Mouse (Mus musculus): ENCODE results near the gene Sfxn3. TPM values are rescaled to one million over a fixed set of nuclear protein-coding genes. Genes with fewer than 3 reads are reported as not detected.

Sfxn3 gene
- polyA plus RNA-seq (2016; fragmentation: Nextera tagmentation; extraction: Ambion mirVana) = 4.1 TPM in 2 replicates

DNA sequence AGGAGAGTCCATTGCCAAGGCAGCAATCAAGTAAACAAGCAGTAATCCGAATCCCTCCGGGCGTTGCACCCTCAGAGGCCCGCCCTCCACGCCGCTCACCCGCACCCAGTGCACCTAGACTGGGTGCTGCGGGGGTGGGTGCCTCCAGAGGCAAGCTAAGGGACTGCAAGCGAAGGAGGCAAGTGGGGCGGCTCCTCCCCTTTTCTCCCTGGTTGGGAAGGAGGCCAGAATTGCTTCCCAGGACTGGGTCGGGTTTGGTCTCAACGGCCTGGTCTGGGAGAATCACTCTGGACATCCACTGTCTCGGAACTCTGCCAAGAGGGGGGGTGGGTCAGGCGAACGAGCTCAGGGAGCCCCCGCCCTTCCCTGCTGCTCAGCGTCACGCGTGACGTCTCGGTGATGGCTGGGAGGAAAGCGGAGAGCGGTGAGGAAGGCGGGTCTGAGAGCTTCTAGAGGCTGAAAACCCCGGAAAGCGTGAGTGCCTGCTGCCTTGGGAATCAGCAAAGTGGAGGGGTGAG, at the start of gene Sfxn3:
Sfxn3 (plus strand) TSS at position 87 of the 518 bp plus-strand sequence.
- Histone ChIP-seq H3K9me3 (replicated peaks) (no peaks in the 10 kb centered on the region), H3K9ac (peak within 1 kb of the TSS; percentile 43), H3K4me2 (peak within 1 kb of the TSS; percentile 85), H3K27me3 (replicated peaks) (peaks cover 66% of the 10 kb centered on the region), H3K27ac (peak within 1 kb of the TSS; percentile 55), H3K4me1 (peaks cover 31% of the 10 kb centered on the region), H3K4me3 (peak within 1 kb of the TSS; percentile 57), H3K36me3 (0 out of 2 replicates have a peak, but pooled peaks cover 2% of the 10 kb centered on the region)
- 1% methylated on average over 26 of the region's 26 CpGs for WGBS (ENCODE audit: insufficient replicate concordance)
- ATAC-seq = peak; percentile 83

DNA sequence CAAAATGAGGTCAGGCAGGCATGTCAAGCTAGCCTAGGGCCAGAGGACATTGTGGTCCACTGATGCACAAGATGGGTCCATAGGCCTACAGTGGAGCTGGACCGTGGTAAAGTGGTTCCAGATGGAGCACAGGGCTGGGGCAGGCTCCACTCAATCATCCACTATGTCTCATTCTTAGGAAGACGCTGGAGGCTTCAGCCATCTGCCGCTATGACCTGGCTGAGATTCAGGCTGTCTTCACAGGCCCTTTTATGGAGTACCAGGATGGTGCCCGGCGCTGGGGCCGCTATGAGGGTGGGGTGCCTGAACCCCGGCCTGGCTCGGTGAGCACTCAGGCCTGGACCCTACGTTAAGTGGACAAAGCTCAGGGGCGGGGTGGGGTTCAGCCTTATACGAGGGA, 49.5 kb upstream of the Sfxn3 start:
- Histone ChIP-seq H3K4me2 (no peak overlapping the region), H3K9me3 (replicated peaks) (no peaks in the 10 kb centered on the region), H3K27me3 (replicated peaks) (no peaks in the 10 kb centered on the region), H3K4me3 (no peak overlapping the region), H3K36me3 (peaks cover 40% of the 10 kb centered on the region), H3K27ac (no peak overlapping the region), H3K4me1 (peaks cover 16% of the 10 kb centered on the region), H3K9ac (no peak overlapping the region)
- ATAC-seq = no peak
- 81% methylated on average over 11 of the region's 11 CpGs for WGBS (ENCODE audit: insufficient replicate concordance)

DNA sequence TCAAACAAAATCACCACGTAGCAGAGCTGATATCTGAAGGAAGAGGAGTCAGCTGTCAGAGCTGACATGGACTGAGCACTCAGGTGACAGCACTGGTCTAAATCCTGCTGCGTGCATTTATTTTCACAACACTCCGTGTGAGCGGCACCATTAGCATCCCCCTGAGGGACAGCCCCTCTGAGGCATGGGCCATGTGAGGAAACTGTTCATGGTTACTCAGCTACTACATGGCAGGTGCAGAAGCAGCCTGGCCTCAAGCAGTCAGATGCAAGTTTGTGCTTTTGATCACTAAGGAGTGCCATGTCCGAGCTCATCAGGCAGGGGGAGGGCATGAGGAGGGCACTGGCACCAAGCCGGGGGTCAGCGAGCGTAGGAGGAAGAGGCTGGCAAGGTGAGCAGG, 47.7 kb upstream of the Sfxn3 start:
- H3K27me3 ChIP-seq (replicated peaks) = no peaks in the 10 kb centered on the region
- H3K9me3 ChIP-seq (replicated peaks) = no peaks in the 10 kb centered on the region
- H3K4me3 ChIP-seq = no peak overlapping the region
- no peak overlapping the region for H3K9ac ChIP-seq
- H3K4me2 ChIP-seq = no peak overlapping the region
- peaks cover 58% of the 10 kb centered on the region for H3K36me3 ChIP-seq
- peaks cover 14% of the 10 kb centered on the region for H3K4me1 ChIP-seq
- ATAC-seq = no peak
- 82% methylated on average over 8 of the region's 8 CpGs for WGBS (ENCODE audit: insufficient replicate concordance)
- H3K27ac ChIP-seq = no peak overlapping the region

- Histone ChIP-seq H3K4me3 (no peak overlapping the region), H3K27me3 (replicated peaks) (no peaks in the 10 kb centered on the region), H3K27ac (peak overlapping the region; percentile 28; the same call in 1 of the 2 replicates), H3K4me2 (no peak overlapping the region), H3K9me3 (replicated peaks) (no peaks in the 10 kb centered on the region), H3K9ac (no peak overlapping the region), H3K36me3 (peaks cover 54% of the 10 kb centered on the region), H3K4me1 (peaks cover 23% of the 10 kb centered on the region)
- ATAC-seq = no peak
- WGBS (ENCODE audit: insufficient replicate concordance) = 58% methylated on average over 3 of the region's 3 CpGs
Observed at GRCm38 (mm10) chr19:45002301-45002700, 45.0 kb upstream of the Sfxn3 start.

GRCm38 (mm10) chr19:45003740-45004516, 43.4 kb upstream of the Sfxn3 start:
- H3K27ac ChIP-seq = no peak overlapping the region
- H3K9me3 ChIP-seq (replicated peaks) = no peaks in the 10 kb centered on the region
- 81% methylated on average over 7 of the region's 7 CpGs for WGBS (ENCODE audit: insufficient replicate concordance)
- H3K9ac ChIP-seq = no peak overlapping the region
- peaks cover 58% of the 10 kb centered on the region for H3K36me3 ChIP-seq
- no peak overlapping the region for H3K4me3 ChIP-seq
- ATAC-seq = no peak
- no peaks in the 10 kb centered on the region for H3K27me3 ChIP-seq (replicated peaks)
- H3K4me2 ChIP-seq = no peak overlapping the region
- peaks cover 34% of the 10 kb centered on the region for H3K4me1 ChIP-seq

GRCm38 (mm10) chr19:45005444-45005843, 41.9 kb upstream of the Sfxn3 start, which contains the start of gene Twnk:
Gene Twnk, plus strand, starts transcription at chr19:45005663.
- Histone ChIP-seq H3K27me3 (replicated peaks) (no peaks in the 10 kb centered on the region), H3K36me3 (peaks cover 68% of the 10 kb centered on the region)
- 9% methylated on average over 16 of the region's 16 CpGs for WGBS (ENCODE audit: insufficient replicate concordance)

GRCm38 (mm10) chr19:45005957-45006712, 41.2 kb upstream of the Sfxn3 start, which contains the start of gene Mrpl43:
Gene Mrpl43, minus strand, starts transcription at chr19:45006442.
- peaks cover 35% of the 10 kb centered on the region for H3K4me1 ChIP-seq
- peak within 1 kb of the TSS; percentile 85 for H3K9ac ChIP-seq
- H3K27me3 ChIP-seq (replicated peaks) = no peaks in the 10 kb centered on the region
- H3K9me3 ChIP-seq (replicated peaks) = no peaks in the 10 kb centered on the region
- peak within 1 kb of the TSS; percentile 81 for H3K27ac ChIP-seq
- ATAC-seq = peak; percentile 85
- peak within 1 kb of the TSS; percentile 91 for H3K4me2 ChIP-seq
- H3K4me3 ChIP-seq = peak within 1 kb of the TSS; percentile 96
- peaks cover 72% of the 10 kb centered on the region for H3K36me3 ChIP-seq
- WGBS (ENCODE audit: insufficient replicate concordance) = under 1% methylated on average over 82 of the region's 82 CpGs

More at GRCm38 (mm10) chr19:45005444-45005843, 41.9 kb upstream of the Sfxn3 start, which contains the start of gene Twnk:
- H3K9ac ChIP-seq = peak within 1 kb of the TSS; percentile 85
- H3K4me3 ChIP-seq = peak within 1 kb of the TSS; percentile 96
- peaks cover 35% of the 10 kb centered on the region for H3K4me1 ChIP-seq
- peak within 1 kb of the TSS; percentile 91 for H3K4me2 ChIP-seq
- peak; percentile 19; the same call in 1 of the 2 replicates for ATAC-seq
- peak within 1 kb of the TSS; percentile 81 for H3K27ac ChIP-seq
- H3K9me3 ChIP-seq (replicated peaks) = no peaks in the 10 kb centered on the region

- H3K4me3 ChIP-seq = peak overlapping the region; percentile 96
- 26% methylated on average over 17 of the region's 17 CpGs for WGBS (ENCODE audit: insufficient replicate concordance)
- H3K4me1 ChIP-seq = peaks cover 35% of the 10 kb centered on the region
- H3K27me3 ChIP-seq (replicated peaks) = no peaks in the 10 kb centered on the region
- H3K4me2 ChIP-seq = peak overlapping the region; percentile 91
- peaks cover 73% of the 10 kb centered on the region for H3K36me3 ChIP-seq
- H3K9me3 ChIP-seq (replicated peaks) = no peaks in the 10 kb centered on the region
- H3K27ac ChIP-seq = peak overlapping the region; percentile 81; the same call in 1 of the 2 replicates
- no peak for ATAC-seq
- H3K9ac ChIP-seq = peak overlapping the region; percentile 85
Observed at GRCm38 (mm10) chr19:45007021-45007420, 40.3 kb upstream of the Sfxn3 start.

- peak overlapping the region; percentile 81; the same call in 1 of the 2 replicates for H3K27ac ChIP-seq
- peaks cover 35% of the 10 kb centered on the region for H3K4me1 ChIP-seq
- peak overlapping the region; percentile 85 for H3K9ac ChIP-seq
- WGBS (ENCODE audit: insufficient replicate concordance) = 74% methylated on average over 20 of the region's 20 CpGs
- no peaks in the 10 kb centered on the region for H3K9me3 ChIP-seq (replicated peaks)
- H3K36me3 ChIP-seq = peaks cover 73% of the 10 kb centered on the region
- ATAC-seq = no peak
- H3K4me3 ChIP-seq = peak overlapping the region; percentile 96
- peak overlapping the region; percentile 91 for H3K4me2 ChIP-seq
- no peaks in the 10 kb centered on the region for H3K27me3 ChIP-seq (replicated peaks)
Observed at GRCm38 (mm10) chr19:45007425-45008191, 39.7 kb upstream of the Sfxn3 start.

GRCm38 (mm10) chr19:45010646-45011045, 36.7 kb upstream of the Sfxn3 start:
- H3K4me1 ChIP-seq = peaks cover 54% of the 10 kb centered on the region
- no peak overlapping the region for H3K4me2 ChIP-seq
- WGBS (ENCODE audit: insufficient replicate concordance) = 70% methylated on average over 4 of the region's 4 CpGs
- peaks cover 48% of the 10 kb centered on the region for H3K36me3 ChIP-seq
- no peak overlapping the region for H3K27ac ChIP-seq
- H3K9ac ChIP-seq = no peak overlapping the region
- no peaks in the 10 kb centered on the region for H3K27me3 ChIP-seq (replicated peaks)
- H3K4me3 ChIP-seq = no peak overlapping the region
- ATAC-seq = no peak
- no peaks in the 10 kb centered on the region for H3K9me3 ChIP-seq (replicated peaks)

- peaks cover 48% of the 10 kb centered on the region for H3K36me3 ChIP-seq
- 82% methylated on average over 8 of the region's 8 CpGs for WGBS (ENCODE audit: insufficient replicate concordance)
- no peaks in the 10 kb centered on the region for H3K9me3 ChIP-seq (replicated peaks)
- H3K9ac ChIP-seq = no peak overlapping the region
- ATAC-seq = no peak
- no peak overlapping the region for H3K27ac ChIP-seq
- H3K4me2 ChIP-seq = no peak overlapping the region
- H3K4me1 ChIP-seq = peaks cover 62% of the 10 kb centered on the region
- peaks cover 1% of the 10 kb centered on the region; the same call in 1 of the 2 replicates for H3K27me3 ChIP-seq (replicated peaks)
- H3K4me3 ChIP-seq = no peak overlapping the region
Observed at GRCm38 (mm10) chr19:45012219-45012618, 35.1 kb upstream of the Sfxn3 start.
